Mouse (Mus musculus) adrenal gland, adult 18-20 months (tissue): ENCODE data around the gene Scaf8. TPM values are rescaled to one million over a fixed set of nuclear protein-coding genes. Genes with fewer than 3 reads are reported as not detected.
"Not testable (repeated sequence)": the region's sequence is repeated elsewhere in the genome, so short reads cannot be mapped to it uniquely, and the experiment has no call there.

ENCODE experiments used
- DNase-seq, 2 experiments: peaks; one replicate each; pipeline ENCODE4 v3.0.0; 2021 to 2022; ENCODE audit warnings: low spot score in 2 of 2
- long read RNA-seq, 2 experiments: library from polyadenylated mRNA; stranded (forward); transcript quantifications; one replicate each; pipeline ENCODE4 v2.0.0; 2021
- total RNA-seq, 2 experiments: library from RNA; stranded (reverse); gene quantifications; 1 replicate in 1 of 2; 2 replicates in 1 of 2; pipeline ENCODE4 v1.2.3; 2021

Gene Scaf8
- 10 to 100 TPM; 43.4 to 45.8 TPM for total RNA-seq
- long read RNA-seq, experiment 1, full-length matches to known transcripts, result 9 of 14 reads
- long read RNA-seq, experiment 1, partial matches to known transcripts, result 2 of 14 reads
- long read RNA-seq, experiment 1, other reads (novel, unspliced or antisense), result 3 of 14 reads
- long read RNA-seq, experiment 2, full-length matches to known transcripts, result 1 of 16 reads
- long read RNA-seq, experiment 2, partial matches to known transcripts, result 11 of 16 reads
- long read RNA-seq, experiment 2, other reads (novel, unspliced or antisense), result 4 of 16 reads

GRCm38 (mm10) chr17:3114720-3115379, at the start of gene Scaf8:
Gene Scaf8, plus strand, starts transcription at chr17:3114972.
- DNase-seq, result peak; percentile 96 to 97

DNA sequence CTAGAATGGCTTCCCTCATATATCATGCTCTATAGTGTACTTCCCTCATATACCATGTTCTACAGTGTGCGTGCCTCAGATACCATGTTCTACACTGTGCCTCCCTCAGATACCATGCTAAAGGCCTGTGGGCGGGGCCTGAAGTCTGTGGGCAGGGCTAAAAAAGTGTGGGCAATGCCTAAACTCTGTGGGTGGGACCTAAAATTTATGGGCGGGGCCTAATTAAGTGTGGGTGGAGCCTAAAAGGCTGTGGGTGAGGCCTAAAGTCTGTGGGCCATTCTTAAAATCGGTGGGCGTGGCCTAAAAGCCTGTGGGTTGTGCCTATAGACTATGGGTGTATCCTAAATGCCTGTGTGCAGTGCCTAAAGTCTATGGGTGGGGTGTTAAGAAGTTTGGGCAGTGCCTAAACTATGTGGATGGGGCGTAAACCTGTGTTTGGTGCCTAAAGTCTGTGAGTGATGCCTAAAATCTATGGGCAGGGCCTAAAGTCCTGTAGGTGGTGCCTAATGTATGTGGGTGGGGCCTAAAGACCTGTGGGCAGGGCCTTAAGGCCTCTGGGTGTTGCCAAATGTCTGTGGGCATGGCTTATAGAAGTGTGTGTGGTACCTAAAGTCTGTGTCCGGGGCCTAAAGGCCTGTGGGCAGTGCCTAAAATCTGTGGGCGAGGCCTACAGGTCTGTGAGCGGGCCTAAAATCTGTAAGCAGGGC, 39.5 kb upstream of the Scaf8 start:
- no peak for DNase-seq

DNA sequence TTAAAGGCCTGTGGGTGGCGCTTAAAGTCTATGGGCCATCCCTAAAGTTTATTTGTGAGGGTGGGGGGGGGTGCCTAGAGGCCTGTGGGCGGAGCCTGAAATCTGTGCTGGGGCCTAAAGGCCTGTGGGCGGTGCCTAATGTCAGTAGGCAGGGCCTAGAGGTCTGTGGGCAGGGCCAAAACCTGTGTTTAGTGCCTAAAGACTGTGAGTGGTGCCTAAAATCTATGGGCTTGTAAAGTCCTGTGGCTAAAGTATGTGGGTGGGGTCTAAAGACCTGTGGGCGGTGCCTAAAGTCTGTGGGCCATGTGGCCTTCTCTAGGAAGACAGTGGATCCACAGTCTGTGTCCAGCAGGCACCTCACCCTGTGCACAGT, 38.9 kb upstream of the Scaf8 start:
- no peak for DNase-seq

DNA sequence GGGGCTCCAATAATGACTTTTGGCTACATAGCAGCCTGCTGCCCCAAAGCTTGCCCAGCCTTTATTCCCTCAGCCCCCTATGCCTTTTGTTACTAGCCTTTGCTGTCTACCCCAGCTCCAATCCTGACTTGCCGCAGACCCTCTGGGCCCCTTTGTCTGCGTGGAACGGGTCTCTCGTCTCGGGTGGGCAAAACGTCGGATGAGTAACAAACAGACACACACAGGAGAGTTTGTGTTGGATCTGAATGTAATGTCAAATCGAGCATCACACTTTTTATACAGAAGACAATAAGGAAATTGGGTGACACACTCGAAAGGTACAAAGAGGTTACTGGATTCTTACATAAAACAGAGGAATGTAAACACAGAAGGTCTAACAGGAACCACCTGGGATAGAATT, 36.8 kb upstream of the Scaf8 start:
- DNase-seq, result not testable (repeated sequence)

DNA sequence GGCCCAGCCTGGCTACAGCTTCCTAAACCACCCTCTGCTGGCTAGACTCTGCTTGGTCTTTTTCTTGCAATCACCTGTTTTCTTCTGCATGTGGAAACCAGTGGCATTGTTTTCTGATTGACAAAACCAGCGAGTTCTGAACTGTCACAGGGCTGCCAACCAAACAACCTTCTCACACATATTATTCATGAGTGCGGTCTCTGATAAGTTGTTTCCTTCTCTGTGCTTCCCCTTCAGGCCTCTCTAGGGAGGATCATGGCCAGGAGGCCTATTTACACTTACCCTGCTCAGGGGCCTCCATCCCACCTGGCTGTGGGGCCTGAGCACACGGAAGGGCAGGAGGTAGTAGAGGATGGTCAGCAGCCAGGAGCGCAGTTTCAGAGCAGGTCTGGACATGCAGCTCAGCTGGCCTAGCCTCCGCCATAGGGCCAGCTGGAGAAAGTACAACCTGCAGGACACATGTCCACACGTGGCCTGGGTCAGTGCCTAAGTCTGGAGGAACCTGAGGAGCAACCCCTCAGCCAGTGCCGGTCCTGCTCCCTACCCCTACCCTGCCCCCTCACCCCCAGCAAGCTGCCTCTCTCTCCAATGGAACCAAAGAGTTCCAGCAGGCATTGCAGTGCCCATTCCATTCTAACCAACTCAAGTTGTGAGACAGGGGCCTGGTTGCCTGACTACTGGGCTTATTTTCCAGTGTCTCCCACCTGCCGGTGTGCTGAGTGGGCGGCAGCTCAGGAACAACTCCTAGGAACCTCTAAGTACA, 34.0 kb upstream of the Scaf8 start:
- DNase-seq, result not testable (repeated sequence)

DNA sequence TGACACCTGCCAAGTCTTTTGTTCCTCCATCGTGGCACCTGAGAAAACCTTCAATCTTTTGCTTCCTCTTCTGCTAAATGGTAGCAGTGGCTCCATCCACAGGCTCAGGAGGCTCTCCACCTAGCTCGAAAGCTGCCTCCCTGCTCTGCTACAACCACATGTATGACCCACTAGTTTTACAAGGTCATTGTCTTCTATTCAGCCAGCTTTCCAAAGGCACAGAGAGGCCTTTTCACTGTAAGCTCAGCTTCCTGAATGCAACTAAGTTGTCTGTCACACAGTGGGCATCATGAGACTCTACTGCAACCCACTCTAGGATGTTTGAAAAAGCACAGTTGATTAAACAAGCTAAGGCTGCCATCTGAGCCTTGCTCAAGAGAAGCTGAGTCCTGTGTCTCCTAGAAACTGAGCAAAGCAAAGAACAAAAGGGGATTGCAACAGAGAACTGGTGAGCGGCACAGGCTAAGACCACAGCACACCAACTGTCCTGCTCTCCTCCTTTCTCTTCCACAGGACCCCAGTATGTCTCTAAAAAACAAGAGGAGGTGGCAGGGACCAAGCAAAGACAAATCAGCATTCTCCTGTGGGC, 33.2 kb upstream of the Scaf8 start:
- peak; percentile 76 to 79 for DNase-seq

DNA sequence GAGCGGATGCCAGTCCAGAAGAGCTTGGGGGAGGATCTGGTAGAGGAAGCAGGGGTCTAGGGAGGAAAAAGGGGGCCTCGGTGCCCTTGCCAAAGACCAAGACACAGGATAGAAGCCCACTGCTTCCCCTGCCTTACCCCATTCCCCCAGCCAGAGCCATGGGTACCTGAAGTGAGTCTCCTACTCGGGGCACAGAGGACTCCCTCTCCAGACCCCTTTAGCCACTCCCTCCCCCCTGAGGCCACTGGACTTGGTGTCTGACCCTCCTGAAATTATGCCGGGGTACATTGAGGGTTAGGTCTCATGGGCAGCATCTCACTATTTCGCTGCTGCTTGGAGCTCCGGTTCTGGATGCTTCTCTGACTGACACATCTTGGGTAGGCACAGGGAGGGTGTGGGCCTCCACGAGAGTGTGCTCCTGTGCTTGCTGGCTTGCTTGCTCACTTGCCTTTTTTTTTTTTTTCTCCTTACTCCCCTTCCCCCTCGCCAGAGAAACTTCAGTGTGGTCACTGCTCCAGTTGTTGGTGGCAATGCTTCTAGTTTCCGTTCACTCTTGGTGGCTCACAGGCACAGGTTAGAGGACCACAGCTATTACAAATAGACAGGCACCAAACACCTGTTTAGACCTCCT, 32.5 kb upstream of the Scaf8 start:
- DNase-seq, result peak; percentile 56 to 59

DNA sequence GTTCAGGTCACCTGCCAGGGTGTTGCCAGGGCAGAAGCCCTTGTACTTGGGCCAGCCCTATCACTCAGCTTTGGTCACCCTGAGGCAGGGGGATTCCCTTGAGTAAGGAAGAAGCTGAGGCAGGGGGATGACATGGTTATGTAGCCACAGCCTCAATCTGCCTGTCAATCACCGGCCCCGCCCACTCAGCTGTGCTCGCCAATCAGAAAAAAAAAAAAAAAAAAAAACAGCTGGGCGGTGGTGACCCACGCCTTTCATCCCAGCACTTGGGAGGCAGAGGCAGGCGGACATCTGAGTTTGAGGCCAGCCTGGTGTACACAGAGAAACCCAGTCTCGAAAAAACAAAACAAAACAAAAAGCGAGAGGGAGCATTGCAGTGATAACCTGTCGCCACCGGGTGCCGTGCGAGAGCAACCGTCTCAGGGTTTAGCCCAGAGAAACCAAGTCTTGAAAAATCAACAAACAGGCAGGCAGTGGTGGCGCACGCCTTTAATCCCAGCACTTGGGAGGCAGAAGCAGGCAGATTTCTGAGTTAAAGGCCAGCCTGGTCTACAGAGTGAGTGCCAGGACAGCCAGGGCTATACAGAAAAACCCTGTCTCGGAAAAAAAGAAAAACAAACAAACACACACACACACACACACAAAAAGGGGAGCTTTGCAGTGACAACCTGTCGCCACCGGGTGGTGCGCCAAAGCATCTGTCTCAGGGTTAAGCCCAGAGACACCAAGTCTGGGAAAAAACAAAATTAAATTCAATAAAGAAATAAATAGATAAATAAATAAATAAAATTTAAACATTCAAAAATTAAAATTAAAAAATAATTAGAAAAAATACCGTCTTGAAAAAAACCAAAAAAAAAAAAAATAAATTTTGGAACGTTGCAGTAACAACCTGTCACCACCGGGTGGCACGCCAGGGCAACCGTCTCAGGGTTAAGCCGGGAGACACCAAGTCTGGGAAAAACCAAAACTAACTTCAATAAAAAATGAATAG, 31.7 kb upstream of the Scaf8 start:
- DNase-seq, result peak; percentile 38 to 43

- DNase-seq, result peak; percentile 87
Observed at GRCm38 (mm10) chr17:3083886-3084550, 30.8 kb upstream of the Scaf8 start.

DNA sequence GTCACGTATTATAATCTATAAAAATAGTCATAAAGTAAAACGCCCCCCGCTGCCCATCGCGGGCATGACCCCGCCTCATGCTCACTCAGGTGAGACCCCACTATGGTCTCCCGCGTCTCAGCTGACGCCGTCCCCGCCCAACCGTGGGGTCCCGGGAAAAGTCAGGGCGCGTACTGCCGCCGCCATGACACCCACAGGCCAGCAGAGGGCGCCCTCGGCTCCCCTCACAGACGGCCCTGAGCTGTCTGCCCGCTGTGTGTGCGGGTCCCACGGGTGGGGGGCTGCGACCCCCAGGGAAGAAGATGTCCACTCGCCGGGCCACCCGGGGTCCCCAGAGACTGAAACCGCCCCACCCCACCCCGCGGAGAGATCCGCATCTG, 30.2 kb upstream of the Scaf8 start:
- DNase-seq, result peak; percentile 78 to 82

- no peak for DNase-seq
Observed at GRCm38 (mm10) chr17:3085152-3085551, 29.6 kb upstream of the Scaf8 start.

- no peak for DNase-seq
Observed at GRCm38 (mm10) chr17:3092682-3093081, 22.1 kb upstream of the Scaf8 start.

GRCm38 (mm10) chr17:3099273-3099672, 15.5 kb upstream of the Scaf8 start:
- DNase-seq, result not testable (repeated sequence)

- DNase-seq, result peak; percentile 64 to 68
Observed at GRCm38 (mm10) chr17:3102336-3103165, 12.2 kb upstream of the Scaf8 start.

GRCm38 (mm10) chr17:3104154-3104931, 10.4 kb upstream of the Scaf8 start:
- no peak for DNase-seq

DNA sequence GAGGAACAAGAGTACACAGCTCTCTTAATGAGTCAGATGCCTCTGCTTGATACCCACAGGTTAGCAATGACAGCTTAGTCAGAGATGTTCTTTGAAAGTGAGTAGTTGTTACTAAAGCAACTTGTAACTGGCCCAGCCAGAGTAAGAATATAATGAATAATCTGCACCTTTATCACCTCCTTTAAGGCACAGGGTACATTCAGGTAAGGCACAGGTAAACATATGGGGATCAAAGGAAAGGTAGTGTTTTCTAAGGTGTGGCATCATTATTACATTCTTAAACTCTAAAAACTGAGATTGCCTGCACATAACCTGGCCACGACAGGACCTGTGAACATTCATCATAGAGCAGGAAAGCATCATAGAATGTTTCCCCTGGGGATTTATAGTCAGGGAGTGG, 9.8 kb upstream of the Scaf8 start:
- DNase-seq, result no peak

GRCm38 (mm10) chr17:3113737-3114357, 925 bp upstream of the Scaf8 start:
- DNase-seq, result no peak
